Mouse (Mus musculus) cerebellum, adult 2 months (tissue): Measurements from ENCODE around the gene Cacna2d3.

Source experiments
- CTCF ChIP-seq: fragments of 200-500 bp; IDR thresholded peaks from 2 replicates; pipeline ENCODE4 v1.5.1; 2011; ENCODE audit warnings: low read depth, mild to moderate bottlenecking, control low read depth, low read length, moderate library complexity, borderline replicate concordance; ENCODE audit not compliant: insufficient read depth
- POLR2A ChIP-seq: fragments of 200-500 bp; IDR thresholded peaks from 2 replicates; pipeline ENCODE4 v1.6.1; 2011; ENCODE audit warnings: low read length, control low read depth, borderline replicate concordance; ENCODE audit not compliant: insufficient read depth

GRCm38 (mm10) chr14:29015896-29016295 is 705.8 kb downstream of the Cacna2d3 start:
- TF ChIP-seq POLR2A (no peak), CTCF (no peak)
